Mouse (Mus musculus): ENCODE results near the gene Itm2c. TPM values are rescaled to one million over a fixed set of nuclear protein-coding genes. Genes with fewer than 3 reads are reported as not detected.
A peak's percentile ranks its signal among the peaks of the same experiment; 100 is the strongest.

The Itm2c gene
- polyA plus RNA-seq, 1 experiment from 2014 or later = 38.3 TPM

DNA sequence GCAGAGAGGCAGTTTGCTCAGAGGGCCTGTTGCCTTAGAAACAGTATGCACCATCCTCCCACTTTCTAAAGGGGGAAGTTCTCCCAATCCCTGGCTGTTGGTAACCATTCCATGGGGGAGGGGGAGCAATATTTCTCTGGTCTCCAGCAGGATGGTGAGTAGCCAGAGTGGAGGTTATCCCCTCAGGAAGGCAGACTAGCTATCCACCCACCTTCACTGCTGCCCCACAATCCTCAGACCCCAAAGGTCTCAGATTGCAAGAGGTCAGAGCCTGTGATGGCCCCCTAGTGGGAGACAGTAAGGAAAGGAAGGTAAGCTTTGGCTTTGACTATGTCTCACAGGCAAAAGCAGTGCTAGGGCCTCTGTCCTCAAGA lies 5.3 kb downstream of the Itm2c start:
- Histone ChIP-seq H3K27ac (no peak overlapping the region), H3K4me3 (replicated peaks) (no peak overlapping the region), H3K9ac (no peak overlapping the region), H3K9me3 (replicated peaks) (no peaks in the 10 kb centered on the region), H3K36me3 (peaks cover 8% of the 10 kb centered on the region; the same call in 1 of the 2 replicates), H3K4me2 (no peak overlapping the region), H3K4me1 (replicated peaks) (peaks cover 78% of the 10 kb centered on the region), H3K27me3 (no peaks in the 10 kb centered on the region)
- ATAC-seq (ENCODE audit: low read depth) (no peak), DNase-seq (no peak)

DNA sequence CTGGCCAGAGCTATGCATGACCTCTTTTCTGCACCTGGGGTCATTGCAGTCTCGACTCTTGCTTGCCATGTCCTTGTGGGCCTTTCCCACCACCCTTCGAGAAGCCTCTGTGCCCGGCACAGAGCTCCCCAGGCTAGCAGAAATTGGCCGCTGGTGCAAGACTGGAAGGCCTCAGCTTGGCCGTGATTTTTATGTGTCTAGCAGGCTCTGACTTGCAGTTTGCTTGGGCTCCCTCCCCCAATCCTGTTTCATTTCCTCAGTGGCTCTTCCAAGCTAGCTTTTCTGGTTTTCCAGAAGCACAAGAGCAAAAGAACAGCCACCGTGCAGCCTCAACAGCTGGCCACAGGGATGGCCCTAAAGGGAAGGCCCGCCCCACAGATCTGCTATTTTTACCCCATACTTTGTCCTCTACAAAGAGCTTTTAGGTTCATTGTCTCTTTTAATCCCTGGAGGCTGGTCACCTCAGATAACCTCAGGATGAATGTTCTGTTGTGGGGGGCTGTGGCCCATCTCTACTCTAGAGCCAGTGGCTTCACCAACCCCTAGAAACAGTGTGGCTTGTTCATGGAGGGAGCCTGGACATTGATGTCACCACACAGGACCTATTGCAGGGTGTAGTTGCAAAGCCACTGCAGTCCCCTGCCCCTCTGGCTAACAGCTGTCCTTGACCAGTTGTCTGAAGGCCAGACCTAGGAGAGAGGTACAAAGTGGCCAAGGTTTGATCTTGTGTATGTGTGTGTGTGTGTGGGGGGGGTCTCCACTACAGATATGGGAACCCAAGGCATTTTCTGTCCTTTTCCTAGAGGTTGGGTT lies 6.6 kb downstream of the Itm2c start:
- Histone ChIP-seq H3K9me3 (replicated peaks) (no peaks in the 10 kb centered on the region), H3K27ac (no peak overlapping the region), H3K36me3 (peaks cover 20% of the 10 kb centered on the region), H3K4me2 (no peak overlapping the region), H3K4me3 (replicated peaks) (no peak overlapping the region), H3K9ac (no peak overlapping the region), H3K27me3 (no peaks in the 10 kb centered on the region), H3K4me1 (replicated peaks) (peaks cover 67% of the 10 kb centered on the region)
- DNase-seq (no peak), ATAC-seq (ENCODE audit: low read depth) (no peak)
- WGBS (ENCODE audit: insufficient replicate concordance) = 57% methylated on average over 7 of the region's 7 CpGs

DNA sequence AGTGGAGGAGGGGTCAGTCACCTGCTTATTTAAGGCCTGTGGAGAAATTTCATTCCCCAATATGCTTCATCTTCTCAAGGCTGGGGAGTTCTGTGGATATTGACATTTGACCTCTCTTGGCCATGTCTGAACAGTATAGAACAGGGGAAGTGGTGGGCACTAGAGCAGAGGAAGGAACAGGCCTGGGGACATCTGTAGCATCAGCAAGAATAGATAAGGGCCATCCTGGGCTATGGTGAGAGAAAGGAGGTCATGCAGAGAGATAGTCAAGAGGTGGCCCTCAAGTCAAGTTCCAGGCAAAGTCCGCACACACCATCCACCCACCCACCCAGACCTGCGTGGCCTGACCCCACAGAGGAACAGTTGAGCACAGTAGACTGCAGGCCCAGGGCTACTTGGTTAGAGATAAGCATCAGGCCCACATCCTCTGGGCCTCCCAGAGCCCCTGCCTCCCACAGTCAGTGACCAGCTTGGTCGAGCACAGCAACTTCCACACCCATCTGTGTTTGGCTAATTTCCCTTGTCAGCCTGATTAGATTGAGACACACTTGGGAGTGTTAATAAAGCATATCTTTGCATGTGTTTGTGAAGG lies 7.5 kb downstream of the Itm2c start:
- no peak for DNase-seq
- no peak for ATAC-seq (ENCODE audit: low read depth)
- H3K27ac ChIP-seq = no peak overlapping the region

DNA sequence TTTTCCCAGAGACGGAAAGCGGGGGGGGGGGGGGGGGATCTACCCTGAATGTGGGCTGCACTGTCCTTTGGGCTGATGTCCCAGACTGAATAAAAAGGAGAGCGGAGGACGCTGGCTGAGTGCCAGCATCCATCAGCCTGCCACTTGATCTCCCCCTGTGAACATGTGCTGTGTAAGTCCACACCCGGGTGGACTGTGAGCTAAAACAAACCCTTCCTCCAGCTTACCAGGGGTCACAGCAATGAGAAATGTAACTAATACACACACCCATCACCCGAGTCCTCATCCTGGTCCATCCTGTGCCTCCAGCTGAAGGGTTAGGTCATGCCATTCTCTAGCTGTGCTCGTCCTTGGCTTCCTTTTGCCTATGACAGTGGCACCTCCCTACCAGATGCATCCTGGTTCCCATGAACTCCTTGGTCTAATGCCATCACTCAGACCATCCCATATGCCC lies 8.1 kb downstream of the Itm2c start:
- no peak overlapping the region for H3K27ac ChIP-seq
- H3K4me1 ChIP-seq (replicated peaks) = peaks cover 53% of the 10 kb centered on the region
- peaks cover 34% of the 10 kb centered on the region for H3K36me3 ChIP-seq
- no peaks in the 10 kb centered on the region for H3K27me3 ChIP-seq
- H3K9me3 ChIP-seq (replicated peaks) = no peaks in the 10 kb centered on the region
- ATAC-seq (ENCODE audit: low read depth) = no peak
- DNase-seq = no peak
- H3K4me2 ChIP-seq = no peak overlapping the region
- H3K4me3 ChIP-seq (replicated peaks) = no peak overlapping the region
- H3K9ac ChIP-seq = no peak overlapping the region
- 54% methylated on average over 7 of the region's 7 CpGs for WGBS (ENCODE audit: insufficient replicate concordance)

More for the DNA sequence above, 7.5 kb downstream of the Itm2c start:
- Histone ChIP-seq H3K9me3 (replicated peaks) (no peaks in the 10 kb centered on the region), H3K9ac (no peak overlapping the region), H3K27me3 (no peaks in the 10 kb centered on the region), H3K36me3 (peaks cover 28% of the 10 kb centered on the region), H3K4me1 (replicated peaks) (peaks cover 59% of the 10 kb centered on the region), H3K4me3 (replicated peaks) (no peak overlapping the region), H3K4me2 (no peak overlapping the region)
- 30% methylated on average over 3 of the region's 3 CpGs for WGBS (ENCODE audit: insufficient replicate concordance)

DNA sequence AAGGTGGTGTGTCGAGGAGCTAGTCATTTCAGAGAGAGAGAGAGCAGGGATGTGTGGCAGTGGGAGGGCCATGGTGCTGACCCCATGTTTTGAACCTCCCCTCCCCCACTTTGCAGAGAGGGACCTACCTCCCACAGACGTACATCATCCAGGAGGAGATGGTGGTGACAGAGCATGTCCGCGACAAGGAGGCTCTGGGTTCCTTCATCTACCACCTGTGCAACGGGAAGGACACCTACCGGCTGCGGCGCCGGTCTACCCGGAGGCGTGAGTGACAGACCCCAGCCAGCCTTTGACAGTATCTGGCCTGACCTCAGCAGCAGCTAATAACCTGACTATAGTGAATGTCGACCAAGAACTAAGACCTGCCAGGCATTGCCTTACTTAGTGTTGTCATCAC lies 12.8 kb downstream of the Itm2c start:
- DNase-seq (no peak), ATAC-seq (ENCODE audit: low read depth) (no peak)
- Histone ChIP-seq H3K27ac (no peak overlapping the region), H3K4me1 (replicated peaks) (peaks cover 7% of the 10 kb centered on the region), H3K4me2 (no peak overlapping the region), H3K4me3 (replicated peaks) (no peak overlapping the region), H3K9me3 (replicated peaks) (no peaks in the 10 kb centered on the region), H3K36me3 (peaks cover 42% of the 10 kb centered on the region), H3K9ac (no peak overlapping the region), H3K27me3 (no peaks in the 10 kb centered on the region)
- WGBS (ENCODE audit: insufficient replicate concordance) = 83% methylated on average over 12 of the region's 12 CpGs

GRCm38 (mm10) chr1:85908754-85909590 lies 14.9 kb downstream of the Itm2c start:
- Histone ChIP-seq H3K9ac (no peak overlapping the region), H3K9me3 (replicated peaks) (no peaks in the 10 kb centered on the region), H3K36me3 (peaks cover 37% of the 10 kb centered on the region), H3K4me1 (replicated peaks) (no peaks in the 10 kb centered on the region), H3K4me3 (replicated peaks) (no peak overlapping the region), H3K27me3 (no peaks in the 10 kb centered on the region), H3K4me2 (no peak overlapping the region), H3K27ac (no peak overlapping the region)
- no peak for DNase-seq
- ATAC-seq (ENCODE audit: low read depth) = peak; percentile 51; the same call in 1 of the 2 replicates
- WGBS (ENCODE audit: insufficient replicate concordance) = 49% methylated on average over 13 of the region's 13 CpGs

DNA sequence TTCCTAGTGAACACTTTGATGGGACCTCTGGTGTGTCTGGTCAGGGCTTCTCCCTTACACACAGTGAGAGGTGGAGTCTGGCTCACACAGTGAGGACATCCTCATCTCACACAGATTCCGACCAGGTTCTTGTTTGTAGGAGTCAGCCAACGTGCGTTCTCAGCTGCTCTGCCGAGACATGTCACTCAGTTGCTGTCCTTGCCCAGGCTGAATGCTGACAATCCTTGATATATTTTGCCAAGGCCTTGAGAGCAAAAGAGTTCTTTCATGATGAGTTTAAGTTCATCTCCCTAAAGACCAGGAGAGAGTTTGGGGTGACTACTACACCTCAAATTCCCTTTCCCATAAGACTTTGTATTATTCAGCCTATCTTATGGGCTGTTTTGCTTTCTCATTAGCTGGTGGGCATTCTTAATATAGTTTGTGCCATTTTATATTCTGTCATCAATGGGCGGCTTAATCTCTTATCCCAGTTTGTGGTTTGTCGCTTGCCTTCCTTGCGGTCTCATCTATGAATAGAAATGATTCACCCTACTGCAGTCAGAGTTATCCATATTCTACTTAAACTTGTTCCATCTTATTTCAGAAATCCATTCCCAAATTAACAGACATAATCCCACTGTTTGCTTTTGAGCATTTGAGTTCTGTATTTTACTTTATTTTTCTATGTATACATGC lies 19.1 kb downstream of the Itm2c start:
- 61% methylated on average over 7 of the region's 7 CpGs for WGBS (ENCODE audit: insufficient replicate concordance)
- Histone ChIP-seq H3K9me3 (replicated peaks) (no peaks in the 10 kb centered on the region), H3K4me3 (replicated peaks) (no peak overlapping the region), H3K27me3 (no peaks in the 10 kb centered on the region), H3K36me3 (no peaks in the 10 kb centered on the region; the same call in 1 of the 2 replicates), H3K4me2 (no peak overlapping the region), H3K27ac (no peak overlapping the region), H3K4me1 (replicated peaks) (no peaks in the 10 kb centered on the region), H3K9ac (no peak overlapping the region)
- DNase-seq (no peak), ATAC-seq (ENCODE audit: low read depth) (no peak)

DNA sequence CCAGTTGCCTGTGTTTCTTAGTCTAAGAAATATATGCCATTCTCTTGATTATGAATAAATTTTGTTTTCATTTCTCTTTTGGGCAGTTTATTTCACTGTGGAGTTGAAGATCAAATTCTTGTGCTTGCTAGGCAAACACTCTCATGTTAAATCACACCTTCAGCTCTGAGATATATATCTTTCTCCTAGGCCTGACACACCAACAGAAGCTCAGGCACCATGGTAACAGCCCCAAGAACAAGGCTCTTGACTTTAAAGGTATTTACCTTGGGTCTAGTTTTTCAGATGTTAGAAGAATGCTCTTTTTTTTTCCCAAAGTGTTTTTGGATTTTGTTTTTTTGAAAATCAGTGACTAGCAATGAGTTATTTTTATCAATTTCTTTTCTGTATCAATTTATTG lies 21.8 kb downstream of the Itm2c start:
- no peak overlapping the region for H3K4me3 ChIP-seq (replicated peaks)

GRCm38 (mm10) chr1:85916830-85917450 lies 22.9 kb downstream of the Itm2c start:
- Histone ChIP-seq H3K9me3 (replicated peaks) (no peaks in the 10 kb centered on the region), H3K36me3 (no peaks in the 10 kb centered on the region), H3K27me3 (no peaks in the 10 kb centered on the region), H3K27ac (no peak overlapping the region), H3K4me3 (replicated peaks) (no peak overlapping the region), H3K4me1 (replicated peaks) (no peaks in the 10 kb centered on the region), H3K9ac (no peak overlapping the region), H3K4me2 (no peak overlapping the region)
- WGBS (ENCODE audit: insufficient replicate concordance) = 51% methylated on average over 4 of the region's 4 CpGs
- ATAC-seq (ENCODE audit: low read depth) (no peak), DNase-seq (no peak)

More for the DNA sequence above, 21.8 kb downstream of the Itm2c start:
- Histone ChIP-seq H3K9ac (no peak overlapping the region), H3K27me3 (no peaks in the 10 kb centered on the region), H3K36me3 (no peaks in the 10 kb centered on the region), H3K9me3 (replicated peaks) (no peaks in the 10 kb centered on the region), H3K4me1 (replicated peaks) (no peaks in the 10 kb centered on the region), H3K4me2 (no peak overlapping the region), H3K27ac (no peak overlapping the region)
- ATAC-seq (ENCODE audit: low read depth) (no peak), DNase-seq (no peak)

- Histone ChIP-seq H3K9ac (no peak overlapping the region), H3K27ac (no peak overlapping the region), H3K4me2 (no peak overlapping the region), H3K4me3 (replicated peaks) (no peak overlapping the region), H3K9me3 (replicated peaks) (no peaks in the 10 kb centered on the region), H3K4me1 (replicated peaks) (peaks cover 7% of the 10 kb centered on the region), H3K36me3 (no peaks in the 10 kb centered on the region), H3K27me3 (no peaks in the 10 kb centered on the region)
- DNase-seq (no peak), ATAC-seq (ENCODE audit: low read depth) (no peak)
- 31% methylated on average over 7 of the region's 7 CpGs for WGBS (ENCODE audit: insufficient replicate concordance)
Measured at GRCm38 (mm10) chr1:85919621-85920020, 25.5 kb downstream of the Itm2c start.

- peaks cover 7% of the 10 kb centered on the region for H3K4me1 ChIP-seq (replicated peaks)
- no peak overlapping the region for H3K4me2 ChIP-seq
- DNase-seq = no peak
- H3K4me3 ChIP-seq (replicated peaks) = no peak overlapping the region
- H3K27me3 ChIP-seq = no peaks in the 10 kb centered on the region
- H3K36me3 ChIP-seq = no peaks in the 10 kb centered on the region
- H3K9ac ChIP-seq = no peak overlapping the region
- WGBS (ENCODE audit: insufficient replicate concordance) = 69% methylated on average over 7 of the region's 7 CpGs
- H3K9me3 ChIP-seq (replicated peaks) = no peaks in the 10 kb centered on the region
- H3K27ac ChIP-seq = no peak overlapping the region
- ATAC-seq (ENCODE audit: low read depth) = no peak
Measured at GRCm38 (mm10) chr1:85921725-85922124, 27.6 kb downstream of the Itm2c start.

Measured in liver, embryonic 13.5 days (tissue).